Mouse (Mus musculus) left cerebral cortex, postnatal 10 days (tissue): ENCODE measurements around the gene Ggps1. TPM values are rescaled to one million over a fixed set of nuclear protein-coding genes. Genes with fewer than 3 reads are reported as not detected.

Experiments
- DNase-seq, 2 experiments: peaks; one replicate each; pipeline ENCODE4 v3.0.0; 2021 to 2022; ENCODE audit warnings: low spot score in 2 of 2, mixed read lengths in 1 of 2; ENCODE audit errors: extremely low spot score in 1 of 2
- intact Hi-C: fragments of 180-260 bp; cut with DNase I; formaldehyde crosslinking; loops from one replicate; pipeline ENCODE4 v1.15.1; 2025
- total RNA-seq, 2 experiments: library from RNA; stranded (reverse); gene quantifications; 2 replicates each; pipeline ENCODE4 v1.2.3; 2021

The Ggps1 gene
- total RNA-seq, 2 experiments from 2014 or later: 55.6 to 65.0 TPM

GRCm38 (mm10) chr13:14004086-14004485, 59.2 kb downstream of the Ggps1 start:
- intact Hi-C loops: loop anchor here (10.0 kb wide), 1 partner anchor 51 kb away; no protein-coding TSS in a partner anchor
- DNase-seq: no peak

- intact Hi-C loops: loop anchor here (10.0 kb wide), 1 partner anchor 52 kb away; no protein-coding TSS in a partner anchor
These were observed 60.6 kb downstream of the Ggps1 start for GRCm38 (mm10) chr13:14002706-14003105.

More at GRCm38 (mm10) chr13:14002706-14003105, 60.6 kb downstream of the Ggps1 start:
- DNase-seq: no peak

Other genes starting within 250 kb of the Ggps1 start
- 10 to 100 TPM; 14.6 to 15.3 TPM for gene B3galnt2, start 109.0 kb downstream of the Ggps1 start, total RNA-seq
- gene Tbce, start 23.9 kb downstream of the Ggps1 start, total RNA-seq: 10 to 100 TPM; 69.0 to 69.2 TPM
- 10 to 100 TPM; 41.6 to 46.0 TPM for gene Arid4b, start 256 bp downstream of the Ggps1 start, total RNA-seq